Mouse (Mus musculus): ENCODE measurements around the gene 6330409D20Rik.

Gene 6330409D20Rik

DNA sequence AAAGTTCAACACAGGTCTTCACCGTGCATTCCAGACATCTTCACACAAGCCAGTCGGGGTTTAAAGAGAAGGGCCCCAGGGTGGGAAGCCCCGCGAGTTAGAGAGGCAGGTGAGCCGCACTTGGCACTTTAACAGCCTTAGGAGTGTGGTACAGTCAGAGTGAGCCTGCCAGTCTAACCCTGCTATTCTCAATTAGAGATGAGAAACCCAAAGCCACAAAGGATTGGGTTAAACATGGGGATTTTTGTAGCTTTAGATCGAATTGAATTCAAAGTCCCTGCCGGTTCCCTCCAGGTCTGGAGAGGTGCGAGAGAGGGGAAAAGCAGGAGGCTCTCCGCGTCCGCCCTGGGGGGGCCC lies at the start of gene 6330409D20Rik:
TSS of gene 6330409D20Rik (minus strand) at position 101 of the 357 bp plus-strand sequence.
- no peak for DNase-seq (ENCODE audit: inconsistent age in 2 of 2, low spot score in 1 of 2)

DNA sequence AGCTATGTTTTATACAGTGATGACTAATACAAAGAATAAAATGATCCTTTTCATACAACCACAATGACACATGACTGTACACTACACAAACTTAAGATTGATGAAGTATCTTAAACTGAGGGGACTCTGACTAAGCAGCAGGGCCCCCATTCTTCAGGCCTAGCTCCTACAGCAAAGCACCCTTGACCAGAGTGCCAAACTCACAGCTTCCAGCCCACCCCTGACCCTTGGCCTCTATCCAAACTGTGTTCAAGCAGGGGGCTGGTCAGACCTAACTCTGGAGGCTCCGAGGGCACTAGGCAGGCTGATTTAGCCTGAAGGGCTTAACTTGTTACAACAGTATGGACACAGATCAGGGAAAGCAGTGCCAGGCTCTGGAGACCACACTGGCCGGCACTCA lies 47.8 kb upstream of the 6330409D20Rik start:
- no peak for DNase-seq (ENCODE audit: inconsistent age in 2 of 2, low spot score in 1 of 2)

DNA sequence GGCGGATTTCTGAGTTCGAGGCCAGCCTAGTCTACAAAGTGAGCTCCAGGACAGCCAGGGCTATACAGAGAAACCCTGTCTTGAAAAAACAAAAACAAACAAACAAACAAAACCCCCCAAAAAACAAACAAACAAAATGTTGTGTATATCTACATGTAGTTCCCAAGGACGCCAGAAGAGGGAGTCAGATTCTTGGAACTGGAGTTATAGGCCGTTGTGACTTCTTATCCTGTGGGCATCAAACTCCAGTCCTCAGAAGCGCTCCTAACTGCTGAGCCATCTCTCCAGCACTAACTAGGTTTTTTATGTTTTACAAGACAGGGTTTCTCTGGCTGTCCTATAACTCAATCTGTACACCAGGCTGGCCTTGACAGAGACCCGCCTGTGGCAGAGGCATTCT lies 46.4 kb upstream of the 6330409D20Rik start:
- DNase-seq (ENCODE audit: inconsistent age in 2 of 2, low spot score in 1 of 2), result peak in 1 of 2 experiments; percentile 65

DNA sequence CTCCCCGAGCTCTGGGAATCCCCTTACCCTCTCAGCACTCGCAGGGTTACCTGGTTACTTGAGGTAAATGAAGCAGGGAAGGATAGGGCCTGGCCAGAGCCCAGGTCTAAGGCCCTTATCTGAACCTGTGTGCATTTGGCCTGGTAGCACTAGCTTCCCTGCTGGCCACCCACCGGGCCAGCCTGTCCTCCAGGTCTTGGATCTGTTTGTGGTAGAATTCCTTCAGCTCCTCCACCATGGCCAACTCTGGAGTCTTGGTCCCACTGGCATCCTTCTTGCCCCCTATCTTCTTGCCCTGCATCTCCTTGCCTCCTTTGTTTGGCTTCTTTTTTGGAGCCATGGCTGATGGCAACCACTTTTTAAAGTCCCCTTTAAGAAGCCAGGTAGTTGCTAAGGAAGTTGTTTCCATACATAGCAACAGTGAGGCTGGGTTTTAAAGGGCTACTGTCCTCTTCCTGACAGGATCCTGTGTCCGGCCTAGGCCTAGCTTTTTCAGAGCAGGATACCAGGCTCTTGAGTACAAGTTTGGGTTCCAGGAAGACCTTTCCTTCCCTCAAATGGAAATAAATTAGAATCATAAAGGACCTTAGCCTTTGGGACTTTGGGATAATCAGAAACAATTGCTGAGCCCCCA lies 43.3 kb upstream of the 6330409D20Rik start, which contains the start of gene Cfap157:
TSS of gene Cfap157 (minus strand) at position 381 of the 634 bp plus-strand sequence.
- peak in 1 of 2 experiments; percentile 56 for DNase-seq (ENCODE audit: inconsistent age in 2 of 2, low spot score in 1 of 2)

DNA sequence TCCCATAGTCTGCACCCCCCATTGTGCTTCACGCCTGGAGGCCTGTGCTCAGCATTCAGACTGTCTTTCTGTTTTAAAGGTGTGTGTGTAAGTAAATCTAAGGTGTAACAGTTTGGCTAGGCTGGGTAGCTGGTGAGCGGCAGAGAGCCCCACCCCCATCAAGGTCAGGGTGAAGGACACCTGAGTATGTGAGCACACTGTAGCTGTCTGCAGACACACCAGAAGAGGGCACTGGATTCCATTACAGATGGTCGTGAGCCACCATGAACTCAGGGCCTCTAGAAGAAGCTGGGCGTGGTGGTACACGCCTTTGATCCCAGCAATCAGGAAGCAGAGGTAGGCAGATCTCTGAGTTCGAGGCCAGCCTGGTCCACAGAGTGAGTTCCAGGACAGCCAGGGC lies 40.9 kb upstream of the 6330409D20Rik start:
- no peak for DNase-seq (ENCODE audit: inconsistent age in 2 of 2, low spot score in 1 of 2)

DNA sequence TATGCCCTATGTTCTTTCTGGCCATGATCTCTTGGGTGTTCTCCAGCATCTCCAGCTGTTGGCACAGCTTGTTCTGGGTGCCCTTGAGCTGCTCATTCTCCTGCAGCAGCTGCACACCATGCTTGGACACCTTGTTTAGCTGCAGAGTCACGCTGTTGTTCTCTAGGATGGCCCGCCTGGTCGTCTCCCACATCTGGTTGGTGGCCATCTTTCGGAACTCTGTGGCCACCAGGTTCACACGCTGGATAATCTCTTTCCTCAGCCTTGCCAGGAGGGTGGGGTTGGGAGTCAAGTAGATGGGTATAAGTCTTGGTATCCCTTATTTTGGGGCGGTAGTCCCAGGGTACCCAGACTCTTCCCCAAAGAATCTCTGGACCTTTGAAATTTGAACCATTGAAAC lies 38.9 kb upstream of the 6330409D20Rik start:
- no peak for DNase-seq (ENCODE audit: inconsistent age in 2 of 2, low spot score in 1 of 2)

DNA sequence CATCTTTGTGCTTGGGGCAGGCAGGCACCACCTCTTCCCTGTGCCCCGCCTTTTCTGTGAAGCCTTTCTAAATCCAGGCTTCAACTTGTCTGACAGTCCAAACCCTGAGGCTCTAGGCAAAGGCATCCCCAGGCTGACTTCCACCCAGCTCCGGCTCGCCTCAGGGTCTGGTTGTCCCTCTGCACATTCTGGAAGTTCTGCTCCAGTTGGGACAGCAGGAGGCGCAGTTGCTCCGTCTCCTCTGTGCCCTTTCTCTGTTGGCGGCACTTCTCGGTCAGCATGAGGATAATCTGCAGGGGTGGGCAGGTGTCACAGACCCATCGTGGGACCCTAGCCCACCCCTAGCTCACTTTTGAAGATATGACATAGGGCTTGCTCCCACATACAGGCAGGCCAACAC lies 38.3 kb upstream of the 6330409D20Rik start:
- DNase-seq (ENCODE audit: inconsistent age in 2 of 2, low spot score in 1 of 2), result peak; percentile 64 to 81

DNA sequence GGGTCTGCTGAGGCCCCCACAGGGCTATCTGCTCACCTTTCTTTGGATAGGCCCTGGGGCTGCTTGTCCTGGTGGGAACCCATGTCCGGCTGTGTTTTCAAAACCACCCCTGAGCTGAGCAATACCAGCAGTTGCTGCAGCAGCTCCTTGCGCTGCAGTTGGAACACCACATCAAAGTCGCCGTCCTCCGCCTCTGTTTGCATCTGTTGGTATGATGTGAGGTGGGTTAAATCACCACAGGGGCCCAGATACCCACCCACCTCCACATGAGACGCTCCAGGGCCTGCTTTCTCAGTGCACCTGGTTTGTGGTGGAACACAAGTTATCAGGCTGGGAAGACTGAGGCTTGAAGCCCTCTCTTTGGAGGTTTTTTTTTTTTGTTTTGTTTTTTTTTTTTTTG lies 37.3 kb upstream of the 6330409D20Rik start:
- DNase-seq (ENCODE audit: inconsistent age in 2 of 2, low spot score in 1 of 2), result no peak

DNA sequence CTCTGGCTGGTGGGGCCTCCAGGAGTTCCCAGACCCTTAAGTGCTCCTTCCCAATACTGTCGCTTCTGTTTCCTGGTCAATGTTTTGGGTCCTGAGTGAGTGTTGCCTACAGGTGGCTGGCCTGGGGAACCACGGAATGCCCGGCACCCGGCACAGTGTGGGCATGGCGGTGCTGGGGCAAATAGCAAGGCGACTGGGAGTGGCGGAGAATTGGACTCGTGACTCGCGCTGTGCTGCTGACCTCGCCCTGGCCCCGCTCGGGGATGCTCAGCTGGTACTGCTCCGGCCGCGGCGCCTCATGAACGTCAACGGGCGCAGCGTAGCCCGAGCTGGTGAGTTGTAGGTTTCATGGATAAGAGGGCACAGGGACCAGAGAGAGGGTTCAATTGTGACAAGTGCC lies 35.4 kb upstream of the 6330409D20Rik start:
- peak in 1 of 2 experiments; percentile 58 for DNase-seq (ENCODE audit: inconsistent age in 2 of 2, low spot score in 1 of 2)

DNA sequence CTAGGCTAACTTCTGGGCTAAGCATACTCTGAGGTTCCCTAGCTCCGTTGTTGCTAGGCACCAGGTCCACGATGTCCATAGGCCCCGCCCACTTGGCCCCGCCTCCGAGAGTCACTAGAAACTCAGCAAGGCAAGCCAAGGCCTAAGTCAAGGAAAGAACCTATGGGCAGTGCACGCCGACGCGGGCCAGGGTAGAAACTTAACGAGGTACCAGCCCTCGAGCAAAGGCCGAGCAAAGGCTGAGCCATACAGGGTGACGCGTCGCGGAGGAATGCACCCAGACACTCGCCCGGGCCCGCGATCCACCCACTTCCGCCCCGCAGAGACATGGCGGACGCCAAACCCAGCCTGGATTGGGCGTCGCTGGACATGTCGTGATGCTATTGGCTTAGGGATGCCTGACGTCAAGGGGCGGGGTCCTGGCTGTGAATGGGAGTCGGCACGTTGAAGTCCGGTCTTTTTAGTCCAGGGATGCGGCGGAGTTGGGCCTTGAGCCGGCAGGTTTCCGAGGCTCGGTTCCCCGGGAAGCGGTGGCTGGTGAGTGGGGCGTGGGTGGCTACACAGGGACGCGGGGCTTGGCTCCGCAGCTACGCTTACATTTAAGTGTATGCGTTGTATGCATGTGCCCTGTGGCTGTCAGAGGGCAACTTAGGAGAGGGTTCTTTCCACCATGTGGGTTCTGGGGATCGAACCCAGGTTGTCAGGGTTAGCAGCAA lies 34.7 kb upstream of the 6330409D20Rik start, which contains the start of the genes Ttc16 and Ptrh1:
TSS of gene Ttc16 (minus strand) at position 275 of the 716 bp plus-strand sequence.
TSS of gene Ptrh1 (plus strand) at position 428 of the 716 bp plus-strand sequence.
- DNase-seq (ENCODE audit: inconsistent age in 2 of 2, low spot score in 1 of 2), result peak; percentile 99 to 100

DNA sequence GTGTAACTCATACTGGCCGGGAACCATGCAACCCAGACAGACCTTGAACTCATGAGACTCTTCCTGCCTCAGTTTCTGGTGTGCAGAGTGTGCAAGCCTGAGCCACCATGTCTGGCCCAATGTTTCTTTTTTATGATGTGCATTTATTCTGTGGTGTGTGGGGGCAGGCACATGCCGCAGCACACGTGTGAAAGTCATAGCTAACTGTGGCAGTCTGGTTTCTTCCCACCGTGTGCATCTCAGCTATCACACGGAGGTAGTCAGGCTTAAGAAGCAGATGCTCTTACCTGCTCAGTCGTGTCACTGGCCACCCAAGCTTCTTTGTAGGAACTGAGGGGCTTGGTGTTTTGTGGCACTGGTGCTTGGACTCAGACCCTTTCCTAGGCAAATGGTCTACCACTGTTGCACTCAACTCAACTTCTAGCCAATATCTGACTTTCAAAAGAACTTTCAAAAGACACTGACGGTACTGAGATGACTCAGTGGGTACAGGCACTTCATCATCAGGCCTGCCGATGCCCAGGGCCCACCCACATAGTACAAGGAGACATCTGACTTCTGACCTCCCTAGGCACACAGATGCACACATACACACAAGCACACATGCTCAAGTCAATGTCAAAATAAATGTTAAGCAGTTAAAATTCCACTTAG lies 31.9 kb upstream of the 6330409D20Rik start:
- DNase-seq (ENCODE audit: inconsistent age in 2 of 2, low spot score in 1 of 2), result no peak

DNA sequence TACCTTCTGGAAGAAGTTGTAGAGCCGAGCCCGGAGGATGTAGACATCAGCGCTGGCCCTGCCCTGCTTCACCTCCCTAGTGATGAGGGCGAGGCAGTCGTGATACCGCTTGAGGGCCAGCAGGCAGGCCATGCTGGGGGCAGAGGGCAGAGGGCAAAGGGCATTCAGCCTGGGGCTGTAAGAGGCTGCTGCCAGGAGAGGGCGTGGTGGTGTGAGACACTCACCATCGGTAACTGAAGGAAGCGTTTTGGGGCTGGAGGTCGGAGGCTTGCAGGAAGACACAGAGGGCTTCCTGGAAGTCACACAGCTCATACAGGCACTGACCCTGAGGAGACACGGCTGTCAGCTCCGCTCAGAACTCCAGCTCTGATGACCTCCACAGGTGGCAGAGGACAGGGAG lies 31.1 kb upstream of the 6330409D20Rik start:
- DNase-seq (ENCODE audit: inconsistent age in 2 of 2, low spot score in 1 of 2), result peak in 1 of 2 experiments; percentile 30

DNA sequence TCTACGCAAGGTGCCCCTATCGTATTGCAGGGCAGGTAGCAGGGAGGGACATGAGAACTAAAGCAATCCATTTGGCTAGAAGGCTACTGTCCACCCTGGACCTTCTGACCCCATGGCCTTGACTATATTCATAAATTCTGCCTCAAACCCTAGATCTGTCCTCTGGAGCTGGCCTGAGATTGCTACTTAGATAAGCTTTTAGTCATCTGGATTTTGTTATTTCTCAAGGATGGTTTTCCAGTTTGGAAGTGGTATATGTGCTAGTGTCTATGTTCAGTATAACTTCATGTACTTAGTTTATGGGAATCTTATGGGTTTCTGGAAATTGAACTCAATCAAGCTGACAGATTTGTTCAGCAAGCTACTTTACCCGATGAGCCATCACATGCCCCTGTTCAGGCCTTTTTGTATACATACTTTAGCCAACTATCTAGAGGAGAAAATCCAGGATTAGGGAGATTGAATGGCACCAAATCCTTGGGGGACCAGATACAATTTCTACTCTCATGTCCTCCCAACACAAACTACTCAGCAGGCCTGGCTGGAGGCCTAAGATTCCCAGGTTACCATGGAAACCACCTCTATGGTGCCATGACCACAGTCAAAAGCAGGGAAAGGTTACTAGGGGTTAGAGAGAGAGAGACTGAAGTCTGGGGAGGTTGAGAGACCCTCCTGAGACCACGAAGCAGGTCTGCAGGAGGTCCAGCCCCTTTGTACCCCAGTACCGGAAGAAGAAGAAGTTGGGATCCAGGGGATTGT lies 28.7 kb upstream of the 6330409D20Rik start:
- no peak for DNase-seq (ENCODE audit: inconsistent age in 2 of 2, low spot score in 1 of 2)

DNA sequence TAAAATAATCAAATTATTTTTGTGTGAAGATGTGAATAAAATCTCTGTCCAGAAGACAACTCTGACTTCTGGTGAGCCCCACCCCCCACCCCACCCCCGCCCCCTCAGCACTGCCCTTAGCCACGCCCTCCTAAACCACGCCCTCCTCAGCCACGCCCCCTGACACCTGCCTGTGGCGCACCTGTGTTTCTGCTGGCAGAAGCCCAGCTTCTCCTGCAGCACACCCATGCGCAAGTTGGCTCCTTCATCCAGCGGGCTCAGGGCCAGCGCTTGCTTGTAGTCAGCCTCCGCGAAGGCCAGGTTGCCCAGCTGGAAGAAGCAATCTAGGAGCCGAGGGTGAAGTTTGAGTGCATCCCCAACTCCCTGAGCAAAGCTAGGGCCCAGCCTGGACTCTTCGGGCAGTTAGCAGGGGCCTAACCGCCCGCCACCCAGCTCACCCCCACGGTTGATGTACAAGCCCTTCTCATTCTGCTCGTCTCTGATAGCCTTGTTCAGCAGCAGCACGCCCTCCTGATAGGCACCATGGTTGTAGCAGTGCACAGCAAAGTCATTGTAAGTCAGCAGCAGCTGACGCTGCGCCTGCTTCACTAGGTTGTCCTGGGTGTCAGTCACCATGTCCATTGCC lies 28.0 kb upstream of the 6330409D20Rik start:
- DNase-seq (ENCODE audit: inconsistent age in 2 of 2, low spot score in 1 of 2), result no peak

DNA sequence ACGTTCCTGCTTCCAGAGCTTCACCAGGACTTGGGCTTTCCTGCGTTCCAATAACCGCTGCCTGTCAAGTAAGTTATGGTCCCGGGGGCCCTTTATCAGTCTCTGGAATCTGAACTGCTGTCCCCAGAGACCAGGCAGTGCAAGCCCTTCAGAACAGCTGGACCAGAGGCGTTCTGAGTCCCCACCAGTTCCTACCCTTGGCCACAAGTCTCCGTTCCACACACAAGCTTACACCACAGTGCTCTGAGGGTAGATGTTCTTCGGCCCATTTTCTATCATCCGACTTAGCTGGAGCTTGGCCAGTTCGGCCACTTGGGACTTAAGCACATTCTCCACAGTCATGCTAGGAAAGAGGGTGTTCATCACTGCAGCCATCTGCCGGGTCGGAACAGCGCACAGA lies 26.4 kb upstream of the 6330409D20Rik start:
- DNase-seq (ENCODE audit: inconsistent age in 2 of 2, low spot score in 1 of 2), result peak in 1 of 2 experiments; percentile 25

DNA sequence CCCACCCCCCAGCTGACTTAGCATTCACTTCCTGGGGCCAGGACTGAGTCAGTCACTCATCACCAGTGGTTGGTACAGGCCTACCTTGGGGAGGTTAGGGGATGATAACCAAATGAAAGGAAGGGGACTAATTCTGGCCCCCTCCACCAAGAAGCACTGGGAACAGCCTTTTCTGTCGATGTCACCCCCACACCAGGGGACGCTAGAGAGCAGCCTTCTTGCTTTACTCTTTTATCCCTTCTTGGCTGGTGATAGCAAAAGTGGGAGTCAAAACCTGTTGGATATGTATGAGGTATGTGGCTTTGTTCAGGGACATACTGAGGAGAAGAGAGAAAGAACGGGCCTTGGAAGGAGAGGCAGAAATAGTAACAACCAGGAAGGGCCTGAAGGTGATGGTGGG lies 22.5 kb upstream of the 6330409D20Rik start:
- no peak for DNase-seq (ENCODE audit: inconsistent age in 2 of 2, low spot score in 1 of 2)

DNA sequence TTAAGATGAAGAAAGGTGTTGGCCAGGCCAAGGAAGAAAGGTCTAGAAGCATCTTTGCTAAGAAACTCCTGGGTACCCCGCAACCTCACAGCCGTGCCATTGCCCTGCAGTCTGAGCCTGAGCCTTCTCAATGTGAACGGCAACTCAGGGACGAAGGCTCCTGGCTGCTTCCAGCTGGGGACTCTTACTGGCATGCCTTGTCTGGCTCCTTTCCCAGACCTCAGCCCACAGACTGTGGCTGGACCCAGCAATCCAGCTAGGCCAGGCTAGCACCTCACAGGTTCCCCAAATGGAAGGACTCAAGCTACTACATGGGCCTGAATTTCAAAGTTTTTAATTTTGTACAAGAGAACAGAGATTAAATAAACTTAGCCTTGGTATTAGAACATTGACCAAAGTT lies 21.0 kb upstream of the 6330409D20Rik start:
- DNase-seq (ENCODE audit: inconsistent age in 2 of 2, low spot score in 1 of 2), result no peak

DNA sequence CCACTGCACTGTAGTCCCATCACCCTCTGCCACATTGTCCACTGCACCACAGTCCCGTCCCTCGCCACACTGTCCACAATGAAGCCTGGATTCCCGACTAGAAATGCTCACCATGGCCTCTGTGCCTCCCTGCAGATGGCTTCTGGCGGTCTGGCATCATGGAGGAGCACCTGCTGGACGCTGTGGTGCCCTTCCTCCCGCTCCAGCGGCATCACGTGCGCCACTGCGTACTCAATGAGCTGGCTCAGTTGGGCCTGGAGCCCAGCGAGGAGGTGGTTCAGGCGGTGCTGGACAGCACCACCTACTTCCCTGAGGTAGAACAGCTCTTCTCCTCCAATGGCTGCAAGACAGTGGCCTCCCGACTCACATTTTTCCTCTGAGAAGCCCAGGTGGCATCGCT lies 20.5 kb upstream of the 6330409D20Rik start:
- DNase-seq (ENCODE audit: inconsistent age in 2 of 2, low spot score in 1 of 2), result no peak

DNA sequence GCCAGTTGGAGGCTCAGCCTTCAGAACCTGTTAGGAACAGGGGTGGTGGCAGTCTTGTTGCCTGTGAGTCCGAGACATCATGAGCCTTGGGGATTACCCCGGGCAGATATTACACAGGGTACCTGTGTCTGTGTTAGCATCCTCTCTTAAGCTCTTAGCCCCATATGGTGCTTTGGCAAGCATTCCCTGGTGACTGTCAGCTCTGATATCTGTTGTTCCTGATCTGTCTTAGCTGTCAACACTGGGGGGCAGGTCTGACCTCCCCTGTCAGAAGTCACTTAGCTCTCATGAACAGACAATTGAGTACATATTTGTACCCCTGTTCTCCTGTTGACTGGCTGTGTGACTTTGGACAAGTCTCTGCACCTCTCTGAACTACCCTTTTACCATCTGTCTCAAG lies 18.2 kb upstream of the 6330409D20Rik start:
- no peak for DNase-seq (ENCODE audit: inconsistent age in 2 of 2, low spot score in 1 of 2)

DNA sequence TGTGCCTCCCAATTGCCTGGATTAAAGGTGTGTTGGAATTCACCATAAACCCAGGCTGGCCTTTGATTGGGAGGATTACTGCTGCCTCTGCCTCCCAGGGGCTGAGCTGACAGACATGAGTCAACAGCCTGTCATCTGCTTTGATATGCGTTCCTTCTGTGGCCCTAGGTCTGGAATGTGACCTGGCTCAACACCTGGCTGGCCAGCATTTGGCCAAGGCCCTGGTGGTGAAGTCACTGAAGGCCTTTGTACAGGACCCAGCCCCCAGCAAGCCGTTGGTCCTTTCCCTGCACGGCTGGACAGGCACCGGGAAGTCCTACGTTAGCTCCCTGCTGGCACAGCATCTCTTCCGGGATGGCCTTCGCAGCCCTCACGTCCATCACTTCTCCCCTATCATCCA lies 17.7 kb upstream of the 6330409D20Rik start:
- peak in 1 of 2 experiments; percentile 60 for DNase-seq (ENCODE audit: inconsistent age in 2 of 2, low spot score in 1 of 2)

Data from adrenal gland, adult (tissue).